Mouse (Mus musculus): ENCODE data around the gene Mpped2.

DNA sequence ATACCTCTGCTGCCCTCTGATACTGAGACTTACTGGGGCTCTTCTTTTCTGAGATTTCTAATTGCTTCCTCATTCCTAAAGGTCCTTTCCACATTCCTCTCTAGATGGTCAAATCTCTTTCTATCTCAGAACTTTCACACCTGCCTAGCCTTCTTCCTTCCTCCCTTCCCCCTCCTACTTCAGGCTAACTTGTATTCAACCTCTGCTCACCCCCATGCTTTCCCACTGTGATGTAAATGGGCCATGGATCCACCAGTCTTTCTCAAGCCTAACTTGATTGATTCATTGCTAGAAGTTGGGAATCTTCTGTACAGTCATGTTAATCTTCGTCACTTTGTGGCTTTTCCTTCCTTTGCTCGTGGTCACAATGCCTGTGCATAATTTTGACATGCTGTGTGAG, 15.6 kb upstream of the Mpped2 start:
- TF ChIP-seq CTCF (IDR thresholded peaks at IDR 0.05; ENCODE audit: low read depth) (no peak), EP300 (IDR thresholded peaks at IDR 0.05; ENCODE audit: low read depth) (no peak)
